Mouse (Mus musculus) hindbrain, embryonic 15.5 days (tissue): ENCODE data around the gene Stat5b. TPM values are rescaled to one million over a fixed set of nuclear protein-coding genes. Genes with fewer than 3 reads are reported as not detected.

Experiments
- ATAC-seq: fragments of 200-750 bp; cut with Nextera tagmentation; 2 replicates; pipeline ENCODE4 v1.8.0; 2017; ENCODE audit warnings: low read depth, moderate number of reproducible peaks, moderate TSS enrichment; ENCODE audit not compliant: low FRiP score
- H3K27ac ChIP-seq: fragments of 300-500 bp; sonication (generic); replicated peaks from 2 replicates; pipeline ENCODE4 v1.5.1; 2015; ENCODE audit warnings: mild to moderate bottlenecking, inconsistent platforms
- H3K27me3 ChIP-seq: fragments of 300-500 bp; sonication (generic); 2 replicates; pipeline ENCODE4 v1.6.1; 2015; ENCODE audit warnings: control low read depth, inconsistent platforms
- H3K36me3 ChIP-seq: fragments of 300-500 bp; sonication (generic); 2 replicates; pipeline ENCODE4 v1.6.1; 2015; ENCODE audit warnings: control low read depth, inconsistent platforms
- H3K4me1 ChIP-seq: fragments of 300-500 bp; sonication (generic); replicated peaks from 2 replicates; pipeline ENCODE4 v1.6.1; 2015; ENCODE audit warnings: control low read depth, inconsistent platforms
- H3K4me2 ChIP-seq: fragments of 300-500 bp; sonication (generic); 2 replicates; pipeline ENCODE4 v1.6.1; 2015; ENCODE audit warnings: moderate library complexity, mild to moderate bottlenecking, inconsistent platforms
- H3K4me3 ChIP-seq: fragments of 300-500 bp; sonication (generic); 2 replicates; pipeline ENCODE4 v1.5.1; 2015; ENCODE audit warnings: mild to moderate bottlenecking, inconsistent platforms
- H3K9ac ChIP-seq: fragments of 300-500 bp; sonication (generic); 2 replicates; pipeline ENCODE4 v1.6.1; 2015; ENCODE audit warnings: inconsistent platforms
- H3K9me3 ChIP-seq: fragments of 300-500 bp; sonication (generic); 2 replicates; pipeline ENCODE4 v1.6.1; 2016; ENCODE audit warnings: control low read depth, inconsistent platforms
- WGBS: fragments of 180-500 bp; shearing (Covaris S2); methylation state at CpG from one replicate; pipeline ENCODE4 v1.1.7; 2015; 5-methylcytosine and 5-hydroxymethylcytosine counted together
- polyA plus RNA-seq: library from polyadenylated mRNA; unstranded; fragments of >200 nt; fragmentation: Nextera tagmentation; extraction: Ambion mirVana; gene quantifications from 2 replicates; pipeline ENCODE4 v1.2.1, GENCODE M21; 2015

The Stat5b gene
- polyA plus RNA-seq, 1 experiment from 2014 or later = 20.3 TPM

DNA sequence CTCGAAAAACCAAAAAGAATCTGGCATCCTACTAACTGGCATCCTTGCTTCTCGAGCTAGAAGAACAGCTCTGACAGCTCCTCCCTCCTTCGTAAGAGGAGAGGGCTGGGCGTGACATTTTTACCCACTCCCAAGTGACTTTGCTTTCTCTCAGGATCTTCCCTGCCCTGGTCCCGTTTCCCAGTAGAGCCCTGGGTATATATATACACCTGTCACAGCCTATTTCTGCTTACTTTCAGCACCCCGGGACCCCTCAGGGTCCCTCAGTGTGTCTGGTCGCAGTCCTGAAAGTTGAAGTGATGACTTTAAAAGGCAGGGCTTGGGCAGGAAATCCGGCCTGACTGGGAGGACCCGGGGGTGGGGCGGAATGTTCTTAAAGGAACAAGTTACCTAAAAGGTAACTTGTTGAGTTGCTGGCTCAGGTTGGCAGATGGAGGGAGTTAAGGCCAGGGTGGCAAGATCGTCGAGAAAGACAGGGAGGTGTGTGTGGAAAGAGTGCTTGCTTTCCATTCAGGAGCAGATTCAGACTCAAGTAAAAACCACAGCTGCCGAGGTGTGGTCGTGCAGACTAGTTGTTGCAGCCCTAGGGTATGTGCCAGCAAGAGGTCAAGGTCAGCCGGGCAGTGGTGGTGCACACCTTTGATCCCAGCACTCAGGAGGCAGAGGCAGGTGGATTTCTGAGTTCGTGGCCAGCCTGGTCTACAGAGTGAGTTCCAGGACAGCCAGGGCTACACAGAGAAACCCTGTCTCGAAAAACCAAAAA lies 79.7 kb downstream of the Stat5b start, which contains the start of gene Ghdc:
Ghdc (minus strand) TSS at position 312 of the 763 bp plus-strand sequence.
- Histone ChIP-seq H3K9ac (peak within 1 kb of the TSS; percentile 51), H3K4me3 (peak within 1 kb of the TSS; percentile 61), H3K9me3 (no peaks in the 10 kb centered on the region), H3K4me1 (peaks cover 7% of the 10 kb centered on the region), H3K27ac (peak within 1 kb of the TSS; percentile 71), H3K36me3 (no peaks in the 10 kb centered on the region), H3K4me2 (peak within 1 kb of the TSS; percentile 57), H3K27me3 (no peaks in the 10 kb centered on the region)
- WGBS = 27% methylated on average over 17 of the region's 17 CpGs
- ATAC-seq = peak; percentile 71

DNA sequence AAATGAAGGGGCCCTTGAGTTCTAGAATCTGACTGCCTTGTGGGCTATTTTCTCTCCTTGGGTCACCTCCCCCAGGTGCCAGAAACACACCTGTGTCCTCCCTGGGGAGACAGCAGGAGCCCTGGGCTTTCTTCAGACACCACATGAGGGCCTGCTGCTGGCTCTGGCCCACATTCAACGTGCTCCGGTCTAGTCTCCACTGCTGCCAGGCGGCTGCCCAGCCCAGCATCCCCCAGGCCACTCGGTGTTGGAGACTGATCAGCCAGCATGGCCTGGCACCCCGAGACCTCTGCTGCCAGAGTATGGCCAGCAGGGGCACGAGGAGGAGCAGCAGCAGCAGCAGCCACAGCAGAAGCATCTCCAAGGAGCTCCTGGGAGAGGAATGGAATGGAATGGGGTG lies 80.5 kb downstream of the Stat5b start:
- no peaks in the 10 kb centered on the region for H3K27me3 ChIP-seq
- peak overlapping the region; percentile 71; the same call in 1 of the 2 replicates for H3K27ac ChIP-seq
- H3K4me2 ChIP-seq = peak overlapping the region; percentile 57
- H3K9me3 ChIP-seq = no peaks in the 10 kb centered on the region
- H3K9ac ChIP-seq = peak overlapping the region; percentile 51
- peak overlapping the region; percentile 61 for H3K4me3 ChIP-seq
- WGBS = 52% methylated on average over 6 of the region's 6 CpGs
- no peaks in the 10 kb centered on the region for H3K36me3 ChIP-seq
- ATAC-seq = no peak
- peaks cover 7% of the 10 kb centered on the region for H3K4me1 ChIP-seq

DNA sequence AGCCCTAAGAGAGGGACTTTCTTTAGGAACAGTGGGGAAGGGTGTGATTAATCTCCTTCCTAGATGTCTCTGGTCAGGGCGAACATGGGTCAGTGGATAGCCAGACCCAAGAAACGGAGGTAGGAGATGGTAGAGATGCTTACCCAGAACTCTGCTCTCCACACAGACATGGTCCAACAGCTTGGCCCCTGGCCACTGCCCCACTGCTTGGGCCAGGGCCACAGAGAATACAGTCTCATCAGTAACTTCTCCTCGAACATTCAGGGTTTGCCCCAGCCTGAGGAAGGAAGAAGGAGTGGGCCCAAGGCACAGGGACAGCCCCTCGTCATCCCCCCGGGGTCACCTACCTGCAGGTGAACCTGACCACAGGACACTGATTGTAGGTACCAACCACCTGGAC lies 82.7 kb downstream of the Stat5b start:
- H3K27ac ChIP-seq = no peak overlapping the region
- WGBS = 92% methylated on average over 5 of the region's 5 CpGs
- H3K4me1 ChIP-seq = peaks cover 7% of the 10 kb centered on the region
- H3K27me3 ChIP-seq = no peaks in the 10 kb centered on the region
- H3K4me2 ChIP-seq = no peak overlapping the region
- no peaks in the 10 kb centered on the region for H3K36me3 ChIP-seq
- H3K4me3 ChIP-seq = no peak overlapping the region
- no peak overlapping the region for H3K9ac ChIP-seq
- H3K9me3 ChIP-seq = no peaks in the 10 kb centered on the region
- no peak for ATAC-seq

DNA sequence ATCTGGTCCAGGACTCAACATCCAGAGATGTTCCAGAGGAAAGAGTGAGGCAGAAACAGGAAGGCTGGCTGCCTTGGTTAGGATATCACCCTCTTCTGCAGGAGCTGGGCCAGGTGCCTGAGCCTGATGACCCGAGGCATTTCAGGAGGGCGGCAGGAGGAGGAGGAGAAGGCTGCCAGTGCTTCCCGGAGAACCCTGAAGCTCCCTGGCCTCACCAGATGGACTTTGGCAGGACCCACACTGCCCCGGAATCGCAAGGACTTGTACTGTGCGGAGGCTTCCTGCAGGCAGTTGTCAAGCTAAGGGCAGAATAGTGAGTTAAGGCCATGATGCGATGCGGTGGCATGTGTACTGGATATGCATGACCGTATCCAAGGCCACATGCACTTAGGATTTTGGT lies 83.8 kb downstream of the Stat5b start:
- no peak overlapping the region for H3K4me2 ChIP-seq
- no peak overlapping the region for H3K27ac ChIP-seq
- WGBS = 85% methylated on average over 9 of the region's 9 CpGs
- H3K9ac ChIP-seq = no peak overlapping the region
- no peak for ATAC-seq
- H3K27me3 ChIP-seq = no peaks in the 10 kb centered on the region
- H3K36me3 ChIP-seq = no peaks in the 10 kb centered on the region
- H3K9me3 ChIP-seq = no peaks in the 10 kb centered on the region
- no peak overlapping the region for H3K4me3 ChIP-seq
- peaks cover 15% of the 10 kb centered on the region for H3K4me1 ChIP-seq

DNA sequence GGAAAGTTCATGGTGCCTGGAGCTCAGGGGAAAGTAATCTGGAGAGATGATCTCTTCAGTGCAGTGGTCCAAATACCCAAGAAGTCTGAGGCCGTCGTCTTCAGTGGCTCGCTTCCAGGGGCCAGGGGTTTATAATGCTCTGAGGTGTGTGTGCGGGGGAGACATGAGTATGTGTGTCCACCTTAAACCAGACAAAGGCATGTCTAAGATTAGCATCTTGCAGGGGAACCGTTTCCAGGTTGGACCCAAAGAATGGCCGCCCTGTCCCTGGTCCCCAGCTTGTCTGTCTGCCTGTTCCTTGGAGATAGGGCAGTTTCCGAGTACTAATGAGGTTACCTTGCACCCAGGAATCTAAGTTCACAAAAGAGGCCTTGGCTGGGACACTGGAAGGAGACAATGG lies 87.7 kb downstream of the Stat5b start, which contains the start of gene Hcrt:
Hcrt (minus strand) TSS at position 101 of the 400 bp plus-strand sequence.
- no peak for ATAC-seq
- H3K27ac ChIP-seq = peak within 1 kb of the TSS; percentile 61
- WGBS = 91% methylated on average over 7 of the region's 7 CpGs

DNA sequence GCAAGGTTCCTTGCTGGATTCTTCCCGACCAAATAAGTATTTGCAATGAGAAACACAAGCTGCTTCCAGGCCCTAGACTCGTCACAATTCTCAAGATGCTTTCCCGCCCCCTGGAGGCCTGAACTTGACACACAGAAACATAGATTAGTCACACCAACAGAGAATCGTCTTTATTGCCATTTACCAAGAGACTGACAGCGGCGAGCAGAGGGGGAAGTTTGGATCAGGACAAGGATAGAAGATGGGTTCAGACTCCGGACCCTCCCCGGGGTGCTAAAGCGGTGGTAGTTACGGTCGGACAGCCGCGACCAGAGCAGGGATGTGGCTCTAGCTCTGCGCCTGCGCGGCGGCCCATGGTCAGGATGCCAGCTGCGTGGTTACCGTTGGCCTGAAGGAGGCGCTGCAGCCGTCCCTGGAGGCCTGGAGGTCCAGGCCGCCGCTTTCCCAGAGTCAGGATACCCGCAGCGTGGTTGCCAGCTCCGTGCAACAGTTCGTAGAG lies 88.9 kb downstream of the Stat5b start:
- Histone ChIP-seq H3K4me2 (peak overlapping the region; percentile 65), H3K4me3 (peak overlapping the region; percentile 43), H3K9ac (peak overlapping the region; percentile 47), H3K27me3 (no peaks in the 10 kb centered on the region), H3K9me3 (no peaks in the 10 kb centered on the region), H3K4me1 (peaks cover 35% of the 10 kb centered on the region), H3K36me3 (no peaks in the 10 kb centered on the region), H3K27ac (peak overlapping the region; percentile 61)
- peak; percentile 58 for ATAC-seq
- under 1% methylated on average over 27 of the region's 27 CpGs for WGBS

More for the DNA sequence above, 87.7 kb downstream of the Stat5b start, which contains the start of gene Hcrt:
- peak within 1 kb of the TSS; percentile 65 for H3K4me2 ChIP-seq
- no peaks in the 10 kb centered on the region for H3K9me3 ChIP-seq
- H3K9ac ChIP-seq = peak within 1 kb of the TSS; percentile 47
- no peaks in the 10 kb centered on the region for H3K27me3 ChIP-seq
- H3K4me1 ChIP-seq = peaks cover 35% of the 10 kb centered on the region
- H3K36me3 ChIP-seq = no peaks in the 10 kb centered on the region
- peak within 1 kb of the TSS; percentile 43 for H3K4me3 ChIP-seq

DNA sequence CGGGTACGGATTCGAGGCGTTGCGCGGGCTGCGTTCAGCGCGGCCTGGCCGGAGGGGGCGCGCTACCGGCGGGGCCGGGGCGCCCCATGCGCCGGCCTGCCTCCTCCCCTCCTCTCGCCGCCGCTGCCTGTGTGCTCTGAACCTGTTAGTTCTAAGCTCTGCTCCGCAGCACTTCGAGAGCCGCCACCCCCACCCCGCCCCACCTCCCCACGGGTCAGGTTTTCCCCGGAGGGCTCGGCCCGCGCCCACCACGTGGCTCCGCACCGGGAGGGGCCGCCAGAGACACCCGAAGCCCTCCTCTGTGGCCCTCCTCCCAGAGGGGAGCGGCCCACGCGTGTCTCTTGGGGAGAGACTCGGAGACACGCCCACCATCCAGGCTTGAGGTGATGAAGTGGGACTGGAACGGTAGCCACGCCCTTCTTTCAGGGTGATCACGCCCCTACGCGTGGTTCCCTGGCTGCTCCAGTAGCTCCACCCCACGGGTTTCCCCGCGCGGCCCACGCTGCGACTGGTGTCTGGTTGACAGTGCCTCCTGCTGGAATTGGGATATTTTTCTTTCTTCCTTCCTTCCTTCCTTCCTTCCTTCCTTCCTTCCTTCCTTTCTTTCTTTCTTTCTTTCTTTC lies 90.8 kb downstream of the Stat5b start, which contains the start of gene Kcnh4:
Kcnh4 (minus strand) TSS at position 332 of the 623 bp plus-strand sequence.
- WGBS = 1% methylated on average over 50 of the region's 51 CpGs
- peak within 1 kb of the TSS; percentile 77 for H3K9ac ChIP-seq
- peaks cover 35% of the 10 kb centered on the region for H3K4me1 ChIP-seq
- no peaks in the 10 kb centered on the region for H3K9me3 ChIP-seq
- peak within 1 kb of the TSS; percentile 63 for H3K4me2 ChIP-seq
- peak within 1 kb of the TSS; percentile 75 for H3K27ac ChIP-seq
- ATAC-seq = peak; percentile 74
- H3K4me3 ChIP-seq = peak within 1 kb of the TSS; percentile 71
- H3K27me3 ChIP-seq = no peaks in the 10 kb centered on the region
- H3K36me3 ChIP-seq = peaks cover 5% of the 10 kb centered on the region; the same call in 1 of the 2 replicates

DNA sequence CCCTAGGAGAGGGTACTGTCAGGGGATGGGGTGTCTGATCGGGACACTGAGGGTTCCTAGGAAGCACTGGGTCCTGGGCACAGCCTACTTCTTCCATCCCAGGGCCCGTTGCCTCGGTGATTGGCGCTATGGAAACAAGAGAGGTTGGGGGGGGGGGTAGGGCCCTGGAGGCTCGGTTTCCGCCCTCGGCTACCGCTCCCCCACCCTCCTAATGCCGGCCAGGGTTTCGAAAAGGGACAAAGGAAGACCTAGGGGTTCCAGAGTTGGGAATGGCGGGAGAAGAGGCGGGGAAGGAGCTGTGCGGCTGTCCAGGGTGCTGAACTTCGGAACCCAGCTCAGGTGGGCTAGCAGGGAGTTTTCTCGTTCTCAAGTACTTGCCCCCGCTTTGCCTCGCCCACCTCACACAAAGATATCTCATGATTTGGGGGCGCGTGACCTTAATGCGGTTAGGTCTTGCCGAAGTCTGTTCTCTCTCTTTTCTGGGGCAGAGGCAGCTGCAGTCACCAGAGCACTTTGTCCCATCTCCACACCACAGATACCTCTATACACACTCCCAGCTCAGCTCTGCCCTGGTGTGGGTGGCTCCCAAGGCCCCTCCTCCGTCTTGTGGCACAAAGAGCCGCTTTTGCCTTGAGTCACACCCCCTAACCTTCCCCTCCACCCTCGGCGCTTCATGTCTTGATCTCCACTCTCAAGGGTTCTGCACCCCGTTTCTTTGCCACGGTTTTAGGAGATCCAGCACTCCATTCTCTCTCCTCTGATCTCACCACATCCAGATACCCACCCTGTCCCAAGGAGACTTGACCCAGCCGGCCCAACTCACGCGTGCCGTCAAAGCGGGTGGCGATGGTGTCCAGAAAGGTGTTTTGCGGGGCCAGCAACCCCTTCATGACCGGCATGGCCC lies 91.6 kb downstream of the Stat5b start:
- Histone ChIP-seq H3K4me3 (peak overlapping the region; percentile 71), H3K36me3 (peaks cover 9% of the 10 kb centered on the region; the same call in 1 of the 2 replicates), H3K27ac (peak overlapping the region; percentile 75), H3K9ac (peak overlapping the region; percentile 77), H3K4me1 (peaks cover 35% of the 10 kb centered on the region), H3K4me2 (peak overlapping the region; percentile 63), H3K27me3 (no peaks in the 10 kb centered on the region), H3K9me3 (no peaks in the 10 kb centered on the region)
- 1% methylated on average over 35 of the region's 35 CpGs for WGBS
- peak; percentile 39; the same call in 1 of the 2 replicates for ATAC-seq

DNA sequence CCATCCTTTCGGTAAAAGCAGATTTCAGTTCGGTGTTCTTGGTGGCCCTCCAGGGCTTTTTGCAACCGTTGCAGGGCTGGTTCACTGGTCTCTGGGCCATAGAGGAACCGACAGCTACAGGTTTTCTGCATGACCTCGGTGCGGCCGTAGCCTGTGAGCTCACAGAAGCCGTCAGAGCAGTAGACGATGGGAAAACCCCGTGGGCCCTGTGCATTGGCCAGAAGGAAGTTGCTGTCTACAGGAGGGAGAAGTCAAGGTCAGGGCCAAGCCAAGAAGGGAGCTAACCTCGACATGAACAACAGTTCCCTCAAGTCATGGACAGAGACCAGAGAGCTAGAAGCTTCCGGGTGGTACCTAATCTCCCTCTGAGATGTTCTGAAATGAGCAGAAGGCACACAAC lies 93.0 kb downstream of the Stat5b start:
- 91% methylated on average over 12 of the region's 12 CpGs for WGBS
- Histone ChIP-seq H3K9ac (no peak overlapping the region), H3K27me3 (no peaks in the 10 kb centered on the region), H3K27ac (no peak overlapping the region), H3K4me1 (peaks cover 35% of the 10 kb centered on the region), H3K4me2 (peak overlapping the region; percentile 63; the same call in 1 of the 2 replicates), H3K4me3 (no peak overlapping the region), H3K36me3 (peaks cover 9% of the 10 kb centered on the region; the same call in 1 of the 2 replicates), H3K9me3 (no peaks in the 10 kb centered on the region)
- no peak for ATAC-seq

DNA sequence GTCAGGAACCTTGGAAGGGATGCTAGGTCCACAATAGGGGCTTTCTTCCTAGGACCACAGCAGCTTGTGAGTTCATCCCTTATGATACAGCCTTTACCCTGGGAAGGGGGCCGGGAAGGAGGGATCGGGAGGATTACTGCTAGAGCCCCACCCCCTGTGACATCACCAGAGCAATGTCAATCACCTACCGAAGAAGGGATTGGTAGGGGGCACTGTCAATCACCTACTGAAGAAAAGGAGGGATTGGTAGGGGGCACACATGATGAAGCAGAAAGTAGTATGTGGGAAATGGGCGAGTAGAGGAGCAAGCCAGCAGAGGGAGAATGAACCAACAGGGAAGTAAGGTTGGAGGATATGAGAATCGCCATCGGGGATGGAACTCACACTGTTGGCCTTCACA lies 94.0 kb downstream of the Stat5b start:
- no peak overlapping the region for H3K4me3 ChIP-seq
- peaks cover 25% of the 10 kb centered on the region for H3K4me1 ChIP-seq

DNA sequence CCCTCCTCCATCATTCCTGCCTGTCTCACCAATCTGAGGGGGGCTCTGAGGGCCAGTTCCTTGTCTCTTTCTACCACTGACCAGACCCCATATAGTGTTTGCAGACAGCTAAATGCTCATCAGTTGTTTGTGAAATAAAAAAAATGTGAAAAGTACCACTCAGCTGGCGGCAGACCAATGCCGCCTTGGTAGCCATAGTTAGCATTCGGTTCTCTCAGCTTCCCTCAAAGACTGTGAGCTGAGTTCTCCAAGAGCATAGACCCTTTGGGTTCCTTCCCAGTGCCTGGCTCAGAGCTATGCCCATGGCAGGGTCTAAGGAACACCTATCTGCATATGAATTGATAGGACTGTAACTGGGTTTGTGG lies 95.8 kb downstream of the Stat5b start:
- Histone ChIP-seq H3K27ac (no peak overlapping the region), H3K4me3 (no peak overlapping the region), H3K9ac (no peak overlapping the region), H3K36me3 (peaks cover 25% of the 10 kb centered on the region), H3K4me2 (no peak overlapping the region), H3K9me3 (no peaks in the 10 kb centered on the region), H3K4me1 (peaks cover 13% of the 10 kb centered on the region; the same call in 1 of the 2 replicates), H3K27me3 (no peaks in the 10 kb centered on the region)
- ATAC-seq = no peak
- WGBS = 93% methylated on average over 3 of the region's 3 CpGs

More for the DNA sequence above, 94.0 kb downstream of the Stat5b start:
- Histone ChIP-seq H3K27me3 (no peaks in the 10 kb centered on the region), H3K36me3 (peaks cover 17% of the 10 kb centered on the region), H3K9me3 (no peaks in the 10 kb centered on the region), H3K9ac (no peak overlapping the region), H3K27ac (no peak overlapping the region), H3K4me2 (no peak overlapping the region)
- ATAC-seq = no peak
- 70% methylated on average over 6 of the region's 6 CpGs for WGBS
